Mouse (Mus musculus): Measurements from ENCODE around the gene Sos1.

- TF ChIP-seq TAL1 (IDR thresholded peaks at IDR 0.05; ENCODE audit: low read length) (no peak), GATA1 (IDR thresholded peaks at IDR 0.05; ENCODE audit: low read length) (no peak)
Measured at GRCm38 (mm10) chr17:80434430-80434829, 45.8 kb downstream of the Sos1 start.

Measured in erythroblast, embryonic 14.5 days (primary cell).